Mouse (Mus musculus) cerebellum, postnatal 4 days (tissue): ENCODE measurements around the gene Gm45618.
A peak's percentile ranks its signal among the peaks of the same experiment; 100 is the strongest.

ENCODE experiments used
- DNase-seq, 2 experiments: peaks; one replicate each; pipeline ENCODE4 v3.0.0; 2022; ENCODE audit warnings: low spot score in 2 of 2, mixed read lengths in 1 of 2

Gm45618 gene

DNA sequence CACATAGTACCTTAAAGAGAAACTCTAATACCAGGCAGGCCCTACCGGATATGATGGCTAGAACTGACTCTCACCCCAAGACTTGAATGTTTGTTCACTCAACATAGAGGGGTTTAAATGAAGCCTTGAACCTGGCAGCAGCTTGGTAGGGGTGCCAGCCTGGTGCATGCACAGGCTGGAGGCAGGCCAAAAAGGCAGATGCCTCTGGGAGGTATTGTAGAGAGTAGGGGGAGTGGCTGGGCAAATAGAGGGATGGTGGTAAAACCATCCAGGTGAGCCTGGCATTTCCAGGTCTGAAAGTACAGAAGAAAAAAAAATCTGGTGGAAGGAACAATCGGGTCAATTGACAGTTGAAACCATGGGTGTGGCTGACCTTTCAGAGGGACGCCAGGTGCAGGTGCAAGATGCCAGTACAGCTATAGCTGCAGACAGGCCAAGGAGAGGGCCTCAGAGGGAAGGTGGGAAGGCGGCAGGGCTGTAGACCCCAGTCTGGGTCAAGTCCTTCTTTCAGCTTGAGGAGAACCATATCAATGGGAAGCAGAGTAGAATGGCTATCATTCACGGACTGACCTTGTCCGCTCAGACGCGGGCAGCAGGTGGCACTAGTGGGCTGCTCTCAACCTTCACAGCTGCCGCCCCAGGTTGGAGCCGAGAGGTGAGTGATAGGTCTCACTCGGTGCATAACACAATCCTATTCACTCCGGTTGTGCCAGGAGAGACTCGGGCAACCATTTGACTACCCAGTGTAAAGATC, 49.9 kb downstream of the Gm45618 start:
- DNase-seq = peak in 1 of 2 experiments; percentile 80
